Mouse (Mus musculus): ENCODE data around the gene Tsc22d1.

Gene Tsc22d1

DNA sequence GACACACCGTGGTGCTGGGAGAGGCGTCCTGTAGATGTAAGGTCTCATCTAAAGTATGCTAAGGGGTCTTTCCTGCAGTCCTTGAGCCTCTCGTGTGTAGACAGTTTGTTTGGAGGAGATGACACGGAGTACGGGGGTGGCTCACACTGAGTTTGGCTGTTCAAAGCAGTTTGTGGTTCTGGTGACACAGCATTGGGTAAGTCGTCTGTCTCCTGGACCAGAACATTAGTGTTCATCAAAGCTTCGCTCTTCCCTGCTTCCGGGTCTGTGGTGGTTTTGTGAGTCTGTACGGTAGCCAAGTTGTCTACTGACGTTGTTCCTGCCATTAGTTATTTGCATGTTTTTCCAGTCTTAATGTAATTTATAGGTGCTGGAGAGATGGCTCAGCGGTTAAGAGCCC is 65.7 kb downstream of the Tsc22d1 start:
- DNase-seq (ENCODE audit: extremely low read depth, low read depth), result no peak

DNA sequence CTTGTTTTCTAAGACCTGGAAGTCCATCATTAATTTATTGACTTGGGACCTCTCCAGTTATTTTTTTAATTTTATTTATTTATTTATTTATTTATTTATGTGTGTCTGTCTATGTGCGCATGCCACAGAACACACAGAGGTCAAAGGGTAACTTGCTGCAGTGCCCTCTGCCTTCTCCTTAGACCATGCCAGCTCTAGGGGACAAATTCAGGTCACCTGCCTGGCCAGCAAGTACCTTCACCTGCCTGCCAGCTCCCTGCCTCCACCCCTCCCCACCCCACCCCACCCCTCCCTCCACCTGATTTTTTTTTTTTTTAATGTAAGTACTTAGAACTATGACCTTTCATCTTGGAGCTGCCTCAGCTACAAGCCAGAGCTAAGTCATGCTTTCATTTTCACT is 68.9 kb downstream of the Tsc22d1 start:
- no peak for DNase-seq (ENCODE audit: extremely low read depth, low read depth)

DNA sequence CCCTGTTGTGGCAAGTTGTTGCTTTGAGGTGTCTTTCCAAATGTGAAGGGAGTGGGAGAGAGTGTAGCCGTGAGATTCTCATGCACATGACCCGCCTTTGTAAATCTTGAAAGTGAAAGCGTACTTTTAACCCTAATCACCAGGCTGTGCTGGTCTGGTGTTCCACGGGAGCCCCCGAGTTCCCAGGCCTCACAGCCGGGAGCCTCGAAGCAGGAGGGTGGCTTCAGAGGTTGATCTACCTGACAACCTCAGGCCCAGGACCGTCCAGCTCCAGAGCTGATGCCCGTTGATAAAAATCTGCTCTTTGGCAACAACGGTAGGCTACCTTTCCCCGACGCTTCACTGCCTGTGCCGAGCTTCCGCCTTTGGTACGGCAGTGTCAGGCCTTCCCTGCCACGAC is 72.8 kb downstream of the Tsc22d1 start:
- DNase-seq (ENCODE audit: extremely low read depth, low read depth), result no peak

DNA sequence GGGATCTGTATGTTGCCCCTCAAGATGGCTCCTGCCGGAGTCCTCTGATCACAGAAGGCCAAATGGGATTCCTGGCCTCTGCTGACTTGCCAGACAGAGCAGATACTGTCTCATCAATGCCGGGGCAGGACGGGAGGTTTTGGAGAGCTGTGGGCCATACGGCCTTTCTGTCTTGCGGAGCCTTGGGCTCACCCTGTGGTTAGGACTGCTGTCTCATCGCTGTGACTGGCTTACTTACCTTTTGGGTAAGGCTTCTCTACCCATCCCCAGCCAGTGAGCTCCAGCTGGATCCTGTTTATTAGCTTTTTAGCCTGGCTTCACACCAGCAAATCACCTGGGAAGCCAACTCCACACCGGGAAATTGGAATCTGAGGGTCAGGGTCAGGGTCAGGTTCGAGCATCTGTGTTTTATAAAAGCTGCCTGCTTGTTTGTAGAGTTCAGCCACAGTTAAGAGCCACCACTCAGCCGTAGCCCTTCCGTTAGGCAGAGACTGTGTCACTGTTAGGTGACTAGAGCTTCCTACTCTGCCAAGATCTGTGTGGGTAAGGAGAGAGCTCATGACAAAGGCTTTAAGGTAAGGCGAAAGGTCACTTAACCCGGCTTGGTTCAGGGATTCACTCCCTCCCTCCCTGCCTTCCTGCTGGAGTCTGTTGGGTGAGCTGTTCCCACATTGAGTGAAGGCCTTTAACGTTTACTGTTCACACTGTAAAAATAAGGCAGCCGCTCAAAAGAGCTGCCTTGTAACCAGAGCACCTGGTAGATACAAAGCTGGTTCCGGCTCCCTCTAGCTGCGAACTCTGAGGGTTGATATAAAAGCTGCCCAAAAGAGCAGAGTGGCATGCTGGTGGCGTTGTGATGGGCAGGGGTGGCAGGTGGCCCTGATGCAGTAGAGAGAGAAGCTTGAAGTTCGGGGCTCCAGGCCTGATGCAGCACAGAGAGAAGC is 73.6 kb downstream of the Tsc22d1 start:
- no peak for DNase-seq (ENCODE audit: extremely low read depth, low read depth)

DNA sequence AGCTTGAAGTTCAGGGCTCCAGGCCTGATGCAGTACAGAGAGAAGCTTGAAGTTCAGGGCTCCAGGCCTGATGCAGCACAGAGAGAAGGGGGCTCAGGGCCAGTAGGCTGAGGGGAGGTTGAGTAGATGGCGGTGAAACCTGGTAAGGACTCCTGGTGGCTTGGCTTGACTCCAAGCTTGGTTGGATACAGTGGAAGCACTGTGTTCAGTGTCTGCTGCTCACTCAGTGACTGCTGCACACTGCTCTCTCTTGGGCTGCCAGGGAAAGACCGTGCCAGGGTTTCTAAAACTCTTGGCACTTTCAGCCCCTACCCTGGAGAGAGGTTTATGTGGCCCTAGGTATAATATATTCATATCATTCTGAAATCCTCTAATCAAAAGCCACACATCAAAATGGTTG is 74.4 kb downstream of the Tsc22d1 start:
- no peak for DNase-seq (ENCODE audit: extremely low read depth, low read depth)

DNA sequence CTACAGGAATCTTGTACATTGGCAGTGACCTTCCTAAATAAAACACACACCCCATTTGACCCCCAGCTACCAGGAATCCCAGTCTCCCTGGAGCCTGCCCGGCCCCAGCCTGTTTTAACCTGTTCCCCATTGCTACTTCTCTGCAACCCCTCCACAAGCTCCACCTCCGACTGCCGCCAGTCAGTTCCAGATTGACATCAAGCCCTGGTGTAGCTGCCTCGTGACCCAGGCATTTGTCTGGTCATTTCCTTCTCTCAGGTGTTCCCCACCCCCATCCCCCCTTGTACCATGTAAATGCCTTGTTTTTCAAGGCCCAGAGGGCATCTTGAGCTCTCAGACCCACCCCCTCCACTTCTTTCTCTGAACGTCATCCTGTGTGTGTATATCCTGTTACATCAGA is 80.3 kb downstream of the Tsc22d1 start:
- no peak for DNase-seq (ENCODE audit: extremely low read depth, low read depth)

DNA sequence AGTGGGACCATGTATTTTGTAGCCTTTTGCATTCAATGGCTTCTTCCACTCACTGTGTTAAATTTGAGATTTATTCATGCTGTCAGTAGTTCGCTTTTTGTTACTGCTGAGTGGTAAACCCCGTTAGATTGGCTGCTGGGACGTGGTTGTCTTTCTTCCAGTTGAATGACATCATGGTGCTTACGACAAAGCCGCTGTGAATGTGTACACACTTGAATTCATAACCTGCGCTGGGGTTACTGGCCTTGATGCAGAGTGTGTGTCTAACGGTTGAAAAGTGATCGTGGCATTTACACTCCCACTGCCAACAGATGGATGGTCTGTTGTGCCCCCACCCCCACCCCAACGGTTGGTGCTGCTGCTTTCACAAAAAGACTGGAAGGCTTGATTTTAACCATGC is 82.4 kb downstream of the Tsc22d1 start:
- DNase-seq (ENCODE audit: extremely low read depth, low read depth), result no peak

DNA sequence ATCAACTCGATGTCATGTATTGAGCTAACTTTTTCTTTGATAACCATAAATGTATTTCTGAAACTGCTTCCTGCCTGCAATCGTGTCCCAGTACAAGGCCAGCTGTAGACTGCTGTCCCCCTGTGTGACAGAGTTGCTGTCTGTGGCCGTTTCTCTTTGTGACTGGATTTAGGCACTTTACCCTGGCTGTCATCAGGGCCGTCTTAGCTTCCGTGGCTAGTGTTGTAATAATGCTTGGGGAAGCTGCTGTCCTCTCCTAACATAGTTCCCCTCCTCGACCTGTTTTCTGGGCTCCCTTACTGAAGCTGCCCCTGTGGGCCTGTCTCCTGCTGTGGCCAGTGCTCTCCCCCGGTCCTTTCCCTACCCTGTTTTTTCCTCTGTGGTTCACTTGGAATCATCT is 83.4 kb downstream of the Tsc22d1 start:
- DNase-seq (ENCODE audit: extremely low read depth, low read depth), result no peak

DNA sequence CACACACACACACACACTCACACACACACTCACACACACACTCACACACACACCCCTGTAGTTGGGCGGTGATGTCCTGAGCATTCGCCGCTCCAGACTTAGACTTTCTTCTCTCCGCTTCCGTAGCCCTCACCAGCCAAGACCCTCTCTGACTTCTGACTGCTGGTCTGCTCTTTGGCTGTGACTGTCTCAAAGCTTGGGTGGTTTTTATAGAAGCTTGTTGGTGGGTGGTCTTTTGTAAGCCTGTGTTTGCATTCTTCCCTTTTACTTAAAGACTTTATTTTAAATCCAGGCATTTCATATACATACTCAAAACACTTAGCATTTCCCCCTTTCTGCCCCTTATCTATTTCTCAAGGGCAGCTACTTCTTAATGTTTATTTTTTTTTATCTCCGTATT is 84.7 kb downstream of the Tsc22d1 start:
- no peak for DNase-seq (ENCODE audit: extremely low read depth, low read depth)

DNA sequence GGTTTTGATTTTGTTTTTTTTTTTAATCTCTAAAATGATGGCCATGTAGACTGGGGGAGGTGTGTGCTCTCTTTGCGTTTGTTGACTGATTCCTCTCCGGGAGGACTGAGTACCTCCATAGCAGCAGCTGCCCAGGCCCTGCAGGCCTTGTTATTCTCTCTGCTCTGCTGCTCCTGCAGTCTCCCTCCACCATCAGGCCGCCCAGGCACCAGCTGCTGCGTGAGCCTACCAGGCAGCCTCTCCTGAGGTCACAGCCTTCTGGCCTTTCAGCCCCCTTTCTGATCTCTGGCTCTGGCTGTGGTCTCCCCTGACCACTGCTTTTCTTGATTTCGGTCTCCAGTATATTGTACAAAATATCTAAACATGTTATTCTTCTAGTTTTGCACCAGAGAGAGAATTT is 85.3 kb downstream of the Tsc22d1 start:
- DNase-seq (ENCODE audit: extremely low read depth, low read depth), result no peak

DNA sequence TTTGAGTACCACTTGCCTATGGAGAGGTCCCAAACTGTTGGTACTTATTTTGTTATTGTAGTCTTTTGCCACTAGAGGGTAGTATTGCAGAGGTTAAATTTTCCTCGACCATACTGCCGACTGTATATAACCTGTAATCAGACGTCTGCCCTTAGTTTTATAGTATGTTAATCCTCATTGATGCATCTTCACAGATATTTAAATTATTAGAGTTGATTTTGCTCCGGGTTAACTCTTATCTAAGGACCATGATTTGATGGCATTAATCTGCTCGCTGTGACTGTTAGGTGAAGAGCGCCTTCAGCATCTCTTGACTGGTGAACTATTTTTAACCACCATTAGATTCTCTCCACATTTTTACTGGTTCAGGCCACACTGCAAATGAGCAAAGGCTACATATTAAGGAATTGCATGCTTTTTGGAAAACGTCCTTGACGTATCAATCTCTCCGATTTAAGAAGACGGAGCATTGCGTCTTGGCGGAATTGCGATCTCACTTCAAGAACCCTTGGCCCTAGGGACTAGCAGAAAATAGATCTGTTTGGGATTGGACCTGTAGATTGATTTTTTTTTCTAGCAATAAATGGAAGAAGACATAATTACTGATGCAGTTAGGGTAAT is 88.6 kb downstream of the Tsc22d1 start:
- DNase-seq (ENCODE audit: extremely low read depth, low read depth), result peak; percentile 67

DNA sequence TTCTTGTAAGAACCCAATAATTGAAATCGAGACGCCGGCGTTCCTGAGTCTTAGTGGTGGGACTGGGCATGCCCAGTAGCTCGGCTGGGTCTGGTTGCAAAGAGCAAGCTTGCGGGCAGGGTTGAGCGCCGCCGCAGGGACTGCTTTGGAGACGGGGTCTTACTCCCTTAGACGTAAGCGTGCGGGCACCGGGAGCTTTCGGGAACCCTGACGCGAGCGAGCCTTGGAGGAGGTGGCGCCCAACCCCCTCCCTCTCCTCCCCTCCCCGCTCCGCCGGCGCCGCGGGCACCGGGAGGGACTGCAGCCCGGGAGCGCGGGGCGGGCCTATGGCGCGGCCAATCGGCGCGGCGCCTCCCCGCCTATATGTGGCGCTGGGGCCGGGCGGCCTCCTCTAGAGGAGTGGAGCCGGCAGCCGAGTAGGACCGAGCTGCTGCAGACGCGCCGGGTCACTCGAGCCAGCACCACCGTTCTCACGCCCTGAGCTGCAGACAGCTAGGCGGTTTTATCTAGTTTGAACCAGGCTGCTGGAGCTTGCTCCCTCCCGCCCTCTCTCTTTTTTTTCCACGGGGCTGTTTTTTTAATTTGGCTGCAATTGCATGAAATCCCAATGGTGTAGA is 89.5 kb downstream of the Tsc22d1 start:
- DNase-seq (ENCODE audit: extremely low read depth, low read depth), result peak; percentile 71

DNA sequence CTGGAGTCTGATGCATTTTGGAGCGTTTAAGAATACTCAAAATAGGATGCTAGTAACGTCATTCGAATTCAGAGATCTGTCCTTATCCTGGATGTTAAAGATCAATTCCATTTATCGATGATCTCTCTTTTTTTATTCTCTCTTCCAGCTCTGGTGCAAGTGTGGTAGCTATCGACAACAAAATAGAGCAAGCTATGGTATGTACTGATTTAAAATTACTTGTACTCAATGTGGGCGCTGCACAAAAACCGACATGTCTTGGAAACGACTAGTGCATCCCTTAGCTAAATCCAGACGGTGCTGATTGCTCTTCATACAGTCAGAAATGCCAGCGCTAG is 90.3 kb downstream of the Tsc22d1 start:
- DNase-seq (ENCODE audit: extremely low read depth, low read depth), result peak; percentile 6

DNA sequence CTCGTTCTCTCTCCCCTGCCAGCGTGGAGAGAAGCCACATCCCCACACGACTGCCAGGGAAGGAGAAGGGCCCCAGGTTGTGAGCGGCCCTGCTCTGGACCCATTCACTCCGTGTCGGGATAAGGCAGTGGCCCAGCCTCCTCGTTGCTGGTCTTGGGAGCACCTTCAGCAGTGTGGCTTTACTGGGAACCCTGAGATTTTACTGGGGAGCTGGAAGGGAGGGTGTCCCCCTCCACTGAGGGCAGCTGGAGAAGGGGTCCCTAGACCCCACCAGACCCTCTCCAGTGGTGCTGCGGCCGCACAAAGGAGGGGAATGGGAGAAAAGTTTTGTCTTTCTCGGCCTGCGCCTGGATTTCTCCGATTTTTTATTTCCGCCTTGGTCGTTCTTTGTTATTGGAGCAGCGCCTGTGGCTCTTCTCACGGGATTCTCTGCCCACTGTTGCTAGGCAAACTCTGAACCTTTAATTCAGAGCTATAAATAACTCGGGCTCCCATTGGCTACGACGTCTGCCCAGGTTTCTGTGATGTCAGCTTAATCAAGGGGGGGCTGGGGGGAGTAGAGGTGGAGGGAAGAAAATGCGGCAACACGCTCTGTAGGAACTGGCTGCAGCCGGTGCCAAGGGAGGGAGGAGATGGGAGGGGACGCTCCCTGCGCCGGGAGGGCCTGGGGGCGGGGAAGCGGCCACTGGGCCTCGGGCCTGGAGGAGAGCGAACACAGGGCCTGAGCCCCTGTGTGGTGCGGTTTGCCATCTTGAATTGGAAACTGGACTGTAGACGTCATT is 90.9 kb downstream of the Tsc22d1 start:
- DNase-seq (ENCODE audit: extremely low read depth, low read depth), result peak; percentile 84

DNA sequence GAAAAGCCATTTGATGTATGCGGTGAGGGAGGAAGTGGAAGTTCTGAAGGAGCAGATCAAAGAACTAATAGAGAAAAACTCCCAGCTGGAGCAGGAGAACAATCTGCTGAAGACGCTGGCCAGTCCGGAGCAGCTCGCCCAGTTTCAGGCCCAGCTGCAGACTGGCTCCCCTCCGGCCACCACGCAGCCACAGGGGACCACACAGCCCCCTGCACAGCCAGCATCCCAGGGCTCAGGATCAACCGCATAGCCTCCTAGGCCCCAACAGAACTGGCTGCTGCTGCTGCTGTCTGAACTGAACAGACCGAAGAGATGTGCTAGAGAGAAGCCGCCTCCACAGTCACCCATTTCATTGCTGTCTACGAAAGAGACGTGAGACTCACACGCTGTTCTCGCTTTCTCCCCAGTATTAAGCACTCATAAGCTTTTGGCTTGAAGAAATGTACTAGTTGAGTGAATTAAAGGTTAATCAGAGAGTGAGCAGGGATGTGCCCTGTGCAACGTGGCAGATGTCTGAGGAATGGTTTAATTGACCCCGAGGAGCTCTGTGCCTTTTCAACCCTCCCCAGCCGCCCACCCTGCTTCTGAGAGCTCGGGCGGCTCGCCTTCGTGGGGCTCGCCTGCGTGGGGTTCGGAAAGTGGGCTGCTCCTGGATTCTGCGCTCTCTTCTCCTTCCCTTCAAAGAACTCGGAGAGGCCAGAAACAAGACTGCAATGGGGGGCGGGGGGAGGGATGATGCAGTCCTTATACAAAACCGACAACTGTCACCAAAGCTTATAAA is 91.9 kb downstream of the Tsc22d1 start:
- DNase-seq (ENCODE audit: extremely low read depth, low read depth), result no peak

DNA sequence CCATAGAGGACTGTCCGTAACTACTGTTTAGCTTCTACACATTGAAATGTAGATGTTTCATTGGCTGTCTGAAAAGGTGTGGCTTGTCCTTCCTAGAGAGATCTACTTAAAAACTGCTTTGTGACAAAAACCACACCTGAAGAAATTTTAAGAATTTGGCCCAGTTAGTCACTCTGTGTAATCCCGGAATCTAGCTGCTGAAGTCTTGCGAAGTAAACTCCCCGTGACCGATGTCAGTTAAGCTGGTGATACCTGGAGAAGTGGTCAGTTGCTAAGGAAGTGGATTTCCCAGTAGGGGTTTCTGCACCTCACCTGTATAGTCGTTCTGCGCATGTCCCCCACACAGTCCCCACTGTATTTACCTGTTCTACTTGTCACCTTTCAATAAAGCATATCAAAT is 92.6 kb downstream of the Tsc22d1 start:
- no peak for DNase-seq (ENCODE audit: extremely low read depth, low read depth)

DNA sequence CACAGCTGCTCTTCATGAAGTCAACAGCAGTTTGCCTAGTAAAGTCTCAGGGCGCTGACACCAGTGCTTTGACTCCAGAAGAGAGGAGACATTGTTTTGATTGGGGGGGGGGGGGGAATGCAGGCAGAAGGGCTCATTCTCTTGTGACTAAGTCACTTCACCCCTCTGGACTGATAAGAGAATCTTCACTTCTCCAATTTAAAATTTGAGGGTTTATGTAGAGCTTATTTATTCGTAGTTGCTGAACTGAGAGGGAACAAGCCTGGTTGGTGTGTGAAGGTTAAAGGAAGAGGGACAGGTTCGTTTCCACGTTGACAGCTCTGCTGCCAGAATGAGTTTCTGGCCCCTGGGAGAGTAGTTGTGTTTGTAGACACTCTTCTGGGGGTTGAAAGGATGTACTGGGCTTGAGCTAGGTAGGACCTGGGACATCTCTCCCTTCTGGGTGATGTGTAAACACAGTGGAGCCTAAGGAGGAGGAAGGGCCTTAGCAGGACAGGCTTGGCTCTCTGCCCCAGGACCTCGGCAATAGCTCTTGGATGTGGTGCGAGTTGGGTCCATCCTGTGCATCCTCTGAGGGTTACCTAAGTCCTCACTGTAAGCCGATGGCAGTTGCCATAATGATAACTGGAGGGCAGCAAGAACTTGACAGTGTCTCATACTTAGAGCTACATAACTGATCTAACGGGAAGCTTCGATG is 93.2 kb downstream of the Tsc22d1 start:
- peak; percentile 44 for DNase-seq (ENCODE audit: extremely low read depth, low read depth)

DNA sequence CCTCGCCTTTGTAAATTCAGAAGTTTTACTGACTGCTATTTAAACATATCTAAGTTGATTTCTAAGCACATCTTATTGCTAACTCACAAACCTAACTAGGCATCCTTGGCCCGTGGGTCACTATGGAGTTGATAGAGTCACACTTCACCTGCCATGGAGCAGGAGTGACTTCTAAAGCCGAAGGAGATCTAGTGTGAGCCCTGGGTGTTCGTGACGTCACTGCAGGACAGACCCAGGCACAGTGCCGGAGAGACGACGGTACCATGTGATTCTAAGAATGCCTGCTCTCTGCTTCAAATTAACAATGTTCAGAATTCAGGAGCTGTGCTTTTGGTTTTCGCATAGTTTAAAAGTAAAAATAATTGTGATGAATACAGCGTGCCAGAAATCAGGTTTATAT is 93.9 kb downstream of the Tsc22d1 start:
- no peak for DNase-seq (ENCODE audit: extremely low read depth, low read depth)

DNA sequence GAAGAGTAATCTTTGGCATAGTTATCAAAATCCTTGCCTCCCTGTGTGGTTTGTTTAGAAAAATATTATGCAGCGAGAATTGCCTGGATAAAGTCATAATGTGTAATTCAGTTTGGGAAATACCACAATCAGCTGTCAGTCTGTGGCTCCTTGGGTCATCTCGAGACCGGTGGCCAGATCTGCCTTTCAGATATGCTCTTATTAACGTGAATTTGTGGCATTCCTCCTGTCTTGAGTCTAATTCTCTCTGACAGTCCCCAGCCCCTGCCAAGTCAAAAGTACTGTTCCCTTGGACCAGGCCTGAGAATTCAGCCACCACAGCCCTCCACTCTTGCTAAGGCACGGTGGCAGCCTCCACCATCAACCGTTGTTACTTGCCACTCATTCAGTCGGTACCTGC is 97.2 kb downstream of the Tsc22d1 start:
- no peak for DNase-seq (ENCODE audit: extremely low read depth, low read depth)

DNA sequence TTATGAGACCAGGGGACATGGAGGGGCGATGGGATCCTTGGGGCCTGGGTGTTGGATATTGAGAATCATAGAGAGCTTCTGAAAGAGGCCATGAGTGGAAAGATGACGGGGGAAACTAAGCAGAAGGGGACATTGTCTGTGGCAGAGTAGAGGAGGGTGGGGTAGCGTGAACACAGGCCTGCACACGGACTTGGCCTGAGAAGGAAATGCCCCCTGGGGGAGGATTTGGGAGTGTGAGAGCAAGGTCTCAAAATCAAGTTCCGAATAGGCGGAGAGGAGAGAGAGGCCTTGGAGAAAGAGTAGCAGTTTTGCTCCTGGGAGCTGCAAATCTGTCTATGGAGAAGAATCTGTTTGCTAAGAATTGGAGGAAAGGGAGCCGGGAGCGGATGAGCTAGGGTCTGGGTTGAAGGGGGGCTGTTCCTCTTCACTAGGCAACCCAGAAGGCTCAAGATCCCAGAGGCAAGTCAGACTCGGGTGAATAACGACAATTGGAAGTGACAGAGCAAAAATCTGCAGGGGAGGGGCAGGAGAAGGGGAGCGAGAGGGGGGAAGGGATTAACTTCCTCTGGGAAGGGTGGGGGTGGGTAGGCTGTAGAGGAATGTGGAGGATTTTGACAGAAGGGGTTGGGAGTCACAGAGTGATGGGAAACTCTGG is 98.8 kb downstream of the Tsc22d1 start:
- no peak for DNase-seq (ENCODE audit: extremely low read depth, low read depth)

Measured in MEL-GATA-1-ER (cell line).